Mouse (Mus musculus) intestine, embryonic 16.5 days (tissue): Measurements from ENCODE around the gene Usp54. TPM values are rescaled to one million over a fixed set of nuclear protein-coding genes. Genes with fewer than 3 reads are reported as not detected.
A peak's percentile ranks its signal among the peaks of the same experiment; 100 is the strongest.

ENCODE experiments used
- ATAC-seq: fragments of 200-750 bp; cut with Nextera tagmentation; 2 replicates; pipeline ENCODE4 v1.8.0; 2017; ENCODE audit warnings: moderate TSS enrichment, moderate library complexity
- H3K27ac ChIP-seq: fragments of 300-500 bp; sonication (generic); 2 replicates; pipeline ENCODE4 v1.5.1; 2014; ENCODE audit warnings: mild to moderate bottlenecking, low read length
- H3K27me3 ChIP-seq: fragments of 300-500 bp; sonication (generic); replicated peaks from 2 replicates; pipeline ENCODE4 v1.6.1; 2014; ENCODE audit warnings: low read length, control low read depth, mixed read lengths; ENCODE audit not compliant: control insufficient read depth, insufficient read depth
- H3K36me3 ChIP-seq: fragments of 300-500 bp; sonication (generic); 2 replicates; pipeline ENCODE4 v1.6.1; 2014; ENCODE audit warnings: low read length, control low read depth; ENCODE audit not compliant: control insufficient read depth, insufficient read depth
- H3K4me1 ChIP-seq: fragments of 300-500 bp; sonication (generic); 2 replicates; pipeline ENCODE4 v1.6.1; 2014; ENCODE audit warnings: low read length, control low read depth, mixed read lengths; ENCODE audit not compliant: control insufficient read depth, insufficient read depth
- H3K4me2 ChIP-seq: fragments of 300-500 bp; sonication (generic); 2 replicates; pipeline ENCODE4 v1.6.1; 2014; ENCODE audit warnings: low read depth, low read length, control low read depth
- H3K4me3 ChIP-seq: fragments of 300-500 bp; sonication (generic); 2 replicates; pipeline ENCODE4 v1.5.1; 2014; ENCODE audit warnings: mild to moderate bottlenecking, low read length
- H3K9ac ChIP-seq: fragments of 300-500 bp; sonication (generic); 2 replicates; pipeline ENCODE4 v1.6.1; 2014; ENCODE audit warnings: low read depth, low read length
- H3K9me3 ChIP-seq: fragments of 300-500 bp; sonication (generic); 2 replicates; pipeline ENCODE4 v1.6.1; 2016; ENCODE audit warnings: low read length, control low read depth; ENCODE audit not compliant: control insufficient read depth
- WGBS: fragments of 180-500 bp; shearing (Covaris S2); extraction: QIAGEN DNeasy Blood & Tissue Kit; methylation state at CpG from one replicate; pipeline ENCODE4 v1.1.7; 2014; 5-methylcytosine and 5-hydroxymethylcytosine counted together
- polyA plus RNA-seq: library from polyadenylated mRNA; unstranded; fragments of >200 nt; fragmentation: Nextera tagmentation; extraction: Ambion mirVana; gene quantifications from 2 replicates; pipeline ENCODE4 v1.2.1, GENCODE M21; 2015

The Usp54 gene
- polyA plus RNA-seq, 1 experiment from 2014 or later = 3.1 TPM

DNA sequence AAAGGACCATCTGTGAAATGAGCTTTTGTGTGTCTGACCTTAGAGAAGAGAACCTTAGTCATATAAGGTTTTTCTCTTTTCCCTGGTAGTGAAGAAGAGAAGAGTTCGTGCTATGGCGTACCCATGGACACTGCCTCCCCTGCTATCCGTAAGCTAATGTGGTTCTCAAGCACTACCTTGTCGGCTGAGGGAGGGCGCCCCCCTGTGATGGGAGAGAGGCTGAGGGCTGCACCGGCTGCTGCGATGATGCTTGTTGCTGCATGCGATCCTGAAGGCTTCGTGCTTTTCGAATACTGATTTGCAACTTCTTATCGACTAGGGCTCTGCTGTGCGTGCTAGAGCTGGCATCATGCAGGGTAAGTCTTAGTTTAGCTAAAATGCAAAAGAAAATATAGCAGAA lies 76.2 kb downstream of the Usp54 start:
- Histone ChIP-seq H3K27ac (no peak overlapping the region), H3K36me3 (no peaks in the 10 kb centered on the region)
- 73% methylated on average over 12 of the region's 12 CpGs for WGBS

DNA sequence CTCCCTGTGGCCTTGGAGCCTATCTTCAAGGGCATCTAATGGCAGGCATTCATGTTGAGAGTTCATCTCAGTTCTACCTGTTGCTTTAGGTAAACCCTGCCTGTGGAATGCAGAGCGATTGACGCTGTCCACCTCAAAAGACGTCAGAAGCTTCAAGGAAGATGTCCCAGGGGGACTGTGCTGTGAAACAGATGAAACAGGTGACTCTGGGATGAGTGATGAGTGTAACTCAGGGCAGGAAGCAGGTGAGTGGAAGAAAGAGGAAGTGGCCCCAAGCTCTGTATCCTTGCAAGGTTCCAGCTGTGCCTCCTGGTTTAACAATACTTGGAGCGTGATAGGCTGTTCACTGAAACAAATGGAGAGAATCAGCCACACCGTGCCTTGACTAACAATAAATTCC lies 79.0 kb downstream of the Usp54 start:
- H3K4me3 ChIP-seq = no peak overlapping the region
- H3K4me2 ChIP-seq = no peak overlapping the region
- no peak overlapping the region for H3K9ac ChIP-seq
- H3K4me1 ChIP-seq = no peaks in the 10 kb centered on the region
- no peaks in the 10 kb centered on the region for H3K27me3 ChIP-seq
- H3K36me3 ChIP-seq = no peaks in the 10 kb centered on the region
- WGBS = 88% methylated on average over 5 of the region's 5 CpGs
- ATAC-seq = no peak
- no peak overlapping the region for H3K27ac ChIP-seq
- H3K9me3 ChIP-seq = no peaks in the 10 kb centered on the region

More for the DNA sequence above, 76.2 kb downstream of the Usp54 start:
- Histone ChIP-seq H3K27me3 (no peaks in the 10 kb centered on the region), H3K4me3 (no peak overlapping the region), H3K4me1 (no peaks in the 10 kb centered on the region), H3K9me3 (no peaks in the 10 kb centered on the region), H3K4me2 (no peak overlapping the region), H3K9ac (no peak overlapping the region)
- no peak for ATAC-seq

DNA sequence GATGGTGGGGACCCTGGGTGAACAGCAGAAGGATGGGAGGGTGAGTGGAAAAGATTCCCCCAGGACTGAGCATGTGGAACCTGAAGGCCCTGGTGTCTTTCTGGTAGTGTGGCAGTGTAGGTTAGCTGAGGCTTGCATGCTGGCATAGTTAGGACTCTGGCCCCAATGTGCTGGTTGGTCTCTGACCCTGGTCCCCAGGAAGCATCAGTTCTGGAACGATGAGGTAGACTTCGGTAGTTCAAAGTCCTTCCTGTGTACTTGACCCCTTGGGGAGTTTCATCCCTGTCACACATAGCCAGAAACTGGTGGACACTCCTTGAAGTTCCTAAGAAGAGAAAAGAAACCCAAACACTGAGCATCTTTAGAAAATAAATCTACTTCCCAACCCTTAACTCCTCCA lies 90.7 kb downstream of the Usp54 start:
- H3K4me1 ChIP-seq = 0 out of 2 replicates have a peak, but pooled peaks cover under 1% of the 10 kb centered on the region
- H3K9me3 ChIP-seq = no peaks in the 10 kb centered on the region
- no peak overlapping the region for H3K27ac ChIP-seq
- H3K27me3 ChIP-seq = no peaks in the 10 kb centered on the region
- no peak overlapping the region for H3K4me2 ChIP-seq
- no peak overlapping the region for H3K9ac ChIP-seq
- H3K4me3 ChIP-seq = no peak overlapping the region
- 81% methylated on average over 2 of the region's 2 CpGs for WGBS
- peaks cover 6% of the 10 kb centered on the region; the same call in 1 of the 2 replicates for H3K36me3 ChIP-seq
- ATAC-seq = no peak

DNA sequence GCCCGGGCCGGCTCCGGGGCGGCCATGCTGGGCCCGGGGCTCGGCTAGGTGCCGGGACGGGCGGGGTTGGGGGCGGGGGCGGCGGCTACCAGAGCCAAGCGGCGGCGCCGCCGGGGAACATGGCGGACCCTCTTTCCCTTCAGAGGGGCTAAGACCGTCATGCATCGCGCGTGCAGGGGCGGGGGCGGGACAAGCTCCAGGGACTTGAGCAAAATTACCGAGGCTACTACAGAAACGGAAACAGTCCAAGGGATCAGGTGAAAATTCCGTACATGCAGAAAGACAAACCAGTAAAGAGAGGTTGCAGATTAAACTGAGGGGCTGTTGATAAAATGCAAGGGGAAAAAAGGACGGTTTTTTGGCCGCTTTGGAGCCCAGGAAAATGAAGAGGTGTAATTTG lies 94.4 kb downstream of the Usp54 start, which contains the start of gene Ppp3cb:
Gene Ppp3cb (minus strand): TSS at position 159 of the 400 bp plus-strand sequence.
- Histone ChIP-seq H3K4me3 (peak within 1 kb of the TSS; percentile 85), H3K4me1 (0 out of 2 replicates have a peak, but pooled peaks cover 4% of the 10 kb centered on the region), H3K27me3 (no peaks in the 10 kb centered on the region), H3K36me3 (peaks cover 6% of the 10 kb centered on the region; the same call in 1 of the 2 replicates), H3K4me2 (peak within 1 kb of the TSS; percentile 37), H3K9ac (peak within 1 kb of the TSS; percentile 96), H3K9me3 (no peaks in the 10 kb centered on the region), H3K27ac (peak within 1 kb of the TSS; percentile 99)
- ATAC-seq = peak; percentile 89
- WGBS = 0% methylated on average over 28 of the region's 29 CpGs

DNA sequence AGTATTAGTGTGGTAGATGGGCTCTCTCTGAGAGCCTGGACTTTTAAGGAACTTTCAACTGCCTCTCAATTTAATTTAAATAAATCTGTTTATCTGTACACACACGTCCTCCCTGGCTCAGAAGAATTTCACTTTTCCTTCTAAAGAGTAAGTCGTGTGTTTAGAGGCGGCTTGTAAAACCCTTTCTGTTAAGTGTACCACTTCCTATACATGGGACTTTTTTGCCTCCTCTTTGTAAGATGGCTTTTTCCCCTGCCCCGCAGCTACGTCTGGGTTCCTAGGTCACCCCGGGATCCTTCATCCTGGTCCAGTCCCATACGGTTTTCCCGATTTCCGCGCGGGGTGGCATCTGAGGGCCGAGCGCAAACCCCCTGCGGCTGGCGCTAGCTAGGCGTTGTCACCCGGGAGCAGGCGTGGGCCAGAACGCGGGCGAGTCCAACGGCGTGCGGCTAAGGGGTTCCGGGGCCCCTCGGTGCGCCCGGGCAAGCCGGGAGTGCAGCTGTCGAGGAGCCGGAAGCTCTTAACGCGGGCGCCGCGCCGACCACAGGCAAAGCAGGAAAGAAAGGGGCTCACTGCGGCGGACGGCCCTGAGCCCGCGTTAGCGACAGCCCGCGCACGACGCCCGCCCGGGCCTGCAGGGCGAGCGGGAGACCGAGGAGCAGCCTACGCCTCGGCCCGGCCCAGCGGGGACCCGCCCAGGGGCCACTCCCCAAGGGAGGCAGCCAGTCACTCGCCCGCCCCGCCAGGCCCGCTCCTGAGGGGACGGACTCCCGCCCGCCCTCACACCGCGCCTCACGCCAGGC lies 95.1 kb downstream of the Usp54 start:
- H3K27ac ChIP-seq = peak overlapping the region; percentile 99
- peak overlapping the region; percentile 37 for H3K4me2 ChIP-seq
- no peaks in the 10 kb centered on the region for H3K9me3 ChIP-seq
- peak overlapping the region; percentile 85 for H3K4me3 ChIP-seq
- H3K36me3 ChIP-seq = peaks cover 6% of the 10 kb centered on the region; the same call in 1 of the 2 replicates
- 0 out of 2 replicates have a peak, but pooled peaks cover 4% of the 10 kb centered on the region for H3K4me1 ChIP-seq
- H3K27me3 ChIP-seq = no peaks in the 10 kb centered on the region
- peak; percentile 100 for ATAC-seq
- under 1% methylated on average over 63 of the region's 67 CpGs for WGBS
- peak overlapping the region; percentile 96 for H3K9ac ChIP-seq

DNA sequence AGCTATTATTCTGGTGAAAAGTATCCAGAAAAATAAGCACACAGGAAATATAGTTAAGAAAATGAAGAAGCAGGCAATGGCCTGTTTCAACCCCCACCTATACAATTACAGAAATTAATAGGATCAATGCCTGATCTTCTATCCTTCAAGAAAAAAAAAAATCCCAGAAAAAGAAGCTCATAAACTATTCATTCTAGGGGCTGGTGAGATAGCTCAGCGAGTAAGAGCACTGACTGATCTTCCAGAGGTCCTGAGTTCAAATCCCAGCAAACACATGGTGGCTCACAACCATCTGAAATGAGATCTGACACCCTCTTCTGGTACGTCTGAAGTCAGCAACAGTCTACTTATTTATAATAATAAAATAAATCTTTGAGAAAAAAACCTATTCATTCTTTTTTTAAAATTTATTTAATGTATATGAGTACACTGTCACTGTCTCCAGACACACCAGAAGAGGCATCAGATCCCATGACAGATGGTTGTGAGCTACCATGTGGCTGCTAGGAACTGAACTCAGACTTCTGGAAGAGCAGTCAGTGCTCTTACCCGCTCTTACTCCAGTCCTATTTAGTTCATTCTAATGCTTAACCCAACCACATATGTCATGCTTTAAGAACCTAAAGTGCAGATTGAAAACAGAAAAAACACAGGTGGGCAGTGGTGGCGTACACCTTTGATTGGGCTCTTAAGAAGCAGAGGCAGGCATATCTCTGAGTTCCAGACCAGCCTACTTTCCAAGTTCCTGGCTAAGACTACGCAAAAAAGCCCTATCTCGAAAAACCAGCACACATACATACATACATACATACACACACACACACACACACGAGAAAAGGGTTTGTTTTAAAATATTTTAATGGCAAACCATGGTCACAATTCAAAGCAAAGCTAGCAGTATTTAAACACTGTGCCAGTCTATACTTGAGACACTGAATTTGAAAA lies 96.1 kb downstream of the Usp54 start:
- H3K4me1 ChIP-seq = 0 out of 2 replicates have a peak, but pooled peaks cover 4% of the 10 kb centered on the region
- no peaks in the 10 kb centered on the region for H3K9me3 ChIP-seq
- no peak overlapping the region for H3K27ac ChIP-seq
- WGBS = 65% methylated on average over 7 of the region's 7 CpGs
- peak overlapping the region; percentile 30 for H3K4me3 ChIP-seq
- H3K4me2 ChIP-seq = peak overlapping the region; percentile 37
- ATAC-seq = no peak
- H3K36me3 ChIP-seq = peaks cover 1% of the 10 kb centered on the region; the same call in 1 of the 2 replicates
- no peaks in the 10 kb centered on the region for H3K27me3 ChIP-seq
- H3K9ac ChIP-seq = no peak overlapping the region

DNA sequence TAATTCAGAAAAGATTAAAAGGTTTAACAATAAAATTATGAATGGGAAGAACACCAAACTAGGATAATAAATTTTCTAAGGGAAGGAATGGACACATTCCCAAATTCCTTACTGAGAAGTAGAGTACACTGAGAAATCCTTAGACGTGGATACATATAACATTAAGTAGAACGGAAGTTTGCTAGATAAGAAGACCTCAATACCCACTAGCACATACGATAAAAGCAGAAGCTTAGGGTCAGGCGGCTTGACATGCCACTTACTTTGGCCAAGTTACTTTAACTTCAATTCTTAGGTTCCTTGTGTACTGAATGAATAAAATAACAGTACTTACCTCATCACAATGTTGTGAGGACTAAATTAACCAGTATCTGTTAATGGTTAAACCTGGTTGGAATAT lies 111.2 kb downstream of the Usp54 start:
- Histone ChIP-seq H3K4me2 (no peak overlapping the region), H3K9ac (no peak overlapping the region), H3K27ac (no peak overlapping the region), H3K4me1 (no peaks in the 10 kb centered on the region), H3K27me3 (no peaks in the 10 kb centered on the region), H3K36me3 (no peaks in the 10 kb centered on the region), H3K4me3 (no peak overlapping the region), H3K9me3 (no peaks in the 10 kb centered on the region)
- WGBS = 90% methylated on average over 4 of the region's 4 CpGs
- no peak for ATAC-seq

DNA sequence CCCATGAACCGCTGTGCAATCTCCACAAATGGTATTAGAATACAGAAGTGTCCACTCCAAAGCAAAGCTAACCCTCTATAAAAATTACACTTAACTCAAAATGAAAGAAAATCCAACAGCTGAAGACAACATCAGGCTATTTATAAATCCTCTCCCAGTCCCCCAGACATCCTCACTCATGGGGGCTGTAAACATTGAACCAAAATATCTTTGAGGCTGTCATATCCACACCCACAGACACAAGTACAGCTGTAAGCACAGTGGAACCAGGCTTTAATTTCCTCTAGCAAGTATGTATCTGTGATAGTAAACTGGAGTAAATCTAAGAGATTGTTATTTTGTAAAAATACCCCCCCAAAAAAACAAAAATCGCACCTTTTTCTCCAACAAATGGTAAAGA lies 120.7 kb downstream of the Usp54 start:
- Histone ChIP-seq H3K9me3 (no peaks in the 10 kb centered on the region), H3K36me3 (no peaks in the 10 kb centered on the region), H3K4me2 (no peak overlapping the region), H3K9ac (no peak overlapping the region), H3K4me3 (no peak overlapping the region), H3K4me1 (no peaks in the 10 kb centered on the region), H3K27me3 (no peaks in the 10 kb centered on the region), H3K27ac (no peak overlapping the region)
- WGBS = 93% methylated on average over 2 of the region's 2 CpGs
- ATAC-seq = no peak

DNA sequence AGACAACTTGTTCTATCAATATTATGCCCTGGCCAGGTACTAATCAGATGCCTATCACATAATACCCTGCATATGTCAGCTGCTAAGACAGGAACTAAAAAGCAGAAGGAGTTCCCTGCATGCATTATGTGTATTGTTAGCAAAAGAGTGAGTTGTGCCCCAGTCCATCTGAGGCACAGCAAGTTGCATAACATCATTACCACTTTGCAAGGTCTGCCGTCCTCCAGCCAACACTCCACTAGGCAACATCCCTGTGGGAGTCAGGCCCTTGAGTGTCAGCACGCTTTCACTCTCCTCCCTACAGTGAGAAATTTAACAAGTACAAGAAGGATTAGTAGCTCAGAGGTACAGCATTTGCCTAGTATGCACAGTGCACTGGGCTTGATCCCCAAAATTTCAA lies 132.4 kb downstream of the Usp54 start:
- WGBS = 77% methylated on average over 2 of the region's 2 CpGs
- Histone ChIP-seq H3K4me2 (no peak overlapping the region), H3K27me3 (no peaks in the 10 kb centered on the region), H3K9me3 (no peaks in the 10 kb centered on the region), H3K4me3 (no peak overlapping the region), H3K4me1 (no peaks in the 10 kb centered on the region), H3K36me3 (peaks cover 4% of the 10 kb centered on the region; the same call in 1 of the 2 replicates), H3K27ac (no peak overlapping the region), H3K9ac (no peak overlapping the region)
- no peak for ATAC-seq
